ENCODE assay signal across 27 mouse cellular contexts in genomic region chr9:72400121-72400520, GRCm38 (mm10). TPM values are rescaled to one million over a fixed set of nuclear protein-coding genes. Genes with fewer than 3 reads are reported as not detected.
DNase-seq lines count a peak whose midpoint lies in the region; ATAC-seq lines count a peak whose summit lies in the region.
"Had no signal": no experiment of that assay in that cellular context is flagged by ENCODE, and none has a peak within 500 bp of the region (broad histone marks: within the 10 kb centered on the region; RNA-seq: fewer than 3 reads in every experiment).

No protein-coding gene starts in this region.

- no peaks in the 10 kb centered on the region for H3K27me3 ChIP-seq in heart, embryonic 10.5 days (ENCODE audit: insufficient read depth, poor library complexity, severe bottlenecking)
- H3K27me3 ChIP-seq: embryonic facial prominence, embryonic 15.5 days; limb, embryonic 12.5 days; liver, embryonic 15.5 days; lung, embryonic 15.5 days; midbrain, embryonic 13.5 days had no signal

- no peaks in the 10 kb centered on the region; the same call in 1 of the 2 replicates for H3K9me3 ChIP-seq in heart, embryonic 10.5 days
- H3K9me3 ChIP-seq: embryonic facial prominence, embryonic 10.5 days; embryonic facial prominence, embryonic 15.5 days; forebrain, embryonic 12.5 days; liver, embryonic 15.5 days; lung, embryonic 15.5 days; midbrain, embryonic 13.5 days had no signal

- no peak for ATAC-seq in CD4-positive, CD25-positive, alpha-beta regulatory T cell, adult 4 months
- ATAC-seq: forebrain, postnatal 0 days; intestine, postnatal 0 days; midbrain, embryonic 13.5 days had no signal

- no peak overlapping the region for H3K4me3 ChIP-seq in heart, embryonic 10.5 days
- H3K4me3 ChIP-seq: embryonic facial prominence, embryonic 10.5 days; embryonic facial prominence, embryonic 15.5 days; forebrain, embryonic 12.5 days; limb, embryonic 12.5 days; liver, embryonic 15.5 days; lung, embryonic 15.5 days; midbrain, embryonic 13.5 days had no signal

- no peaks in the 10 kb centered on the region for H3K36me3 ChIP-seq in heart, embryonic 10.5 days
- H3K36me3 ChIP-seq: embryonic facial prominence, embryonic 10.5 days; embryonic facial prominence, embryonic 15.5 days; forebrain, embryonic 12.5 days; limb, embryonic 12.5 days; liver, embryonic 15.5 days; lung, embryonic 15.5 days; midbrain, embryonic 13.5 days had no signal

- no peak overlapping the region for H3K27ac ChIP-seq in heart, embryonic 10.5 days
- H3K27ac ChIP-seq: embryonic facial prominence, embryonic 10.5 days; embryonic facial prominence, embryonic 15.5 days; forebrain, embryonic 12.5 days; hindbrain, embryonic 14.5 days; limb, embryonic 12.5 days; liver, embryonic 15.5 days; lung, embryonic 15.5 days; midbrain, embryonic 13.5 days; stomach, postnatal 0 days had no signal

- WGBS in heart, embryonic 10.5 days: 50% methylated on average over 4 of the region's 4 CpGs

- peak; percentile 18 for DNase-seq in CD4-positive, CD25-positive, alpha-beta regulatory T cell, adult 2 months (ENCODE audit: low read depth, low spot score)
- peak; percentile 52 for DNase-seq in thymus, postnatal 14 days
- DNase-seq in thymus, adult 18-20 months: no peak
- peak; percentile 37 for DNase-seq in naive thymus-derived CD4-positive, alpha-beta T cell, adult 2 months (ENCODE audit: low read depth)
- no peak for DNase-seq in heart, embryonic 10.5 days (ENCODE audit: low spot score)
- DNase-seq in left cerebral cortex, adult 9 months (ENCODE audit: low spot score in 2 of 2): no peak
- DNase-seq: adrenal gland, adult 8-10 months; cerebellum, adult 8-10 months; cerebellum, postnatal 25 days; forebrain, postnatal 0 days; gastrocnemius, postnatal 14 days; heart, adult 11 months; kidney, adult 9 months; kidney, postnatal 10 days; right cerebral cortex, postnatal 25 days; spleen, adult 18-20 months had no signal

- peaks cover 13% of the 10 kb centered on the region for H3K4me1 ChIP-seq in heart, embryonic 10.5 days
- H3K4me1 ChIP-seq: embryonic facial prominence, embryonic 10.5 days; embryonic facial prominence, embryonic 15.5 days; forebrain, embryonic 12.5 days; limb, embryonic 12.5 days; lung, embryonic 15.5 days had no signal

RNA-seq across cellular contexts. Expression of gene Mns1, which starts 37.7 kb away (rescaled TPM):
- polyA plus RNA-seq in CD4-positive, CD25-positive, alpha-beta regulatory T cell, adult 4 months (2017; shearing (Covaris generic)): 10 to 100 TPM; 15.0 to 15.6 TPM
- 22.0 and 34.1 TPM in 2 replicates for polyA plus RNA-seq in heart, embryonic 10.5 days (2016; fragmentation: Nextera tagmentation; extraction: Ambion mirVana)

Comparison
In these comparisons a context has a peak if more than half of its experiments do, and no peak if none do; other contexts are left out.
1. DNase-seq: peak in CD4-positive, CD25-positive, alpha-beta regulatory T cell, adult 2 months (single experiment), thymus, postnatal 14 days (single experiment) and naive thymus-derived CD4-positive, alpha-beta T cell, adult 2 months (single experiment); none in thymus, adult 18-20 months (0 of 2), heart, embryonic 10.5 days (single experiment) and left cerebral cortex, adult 9 months (0 of 2).